ENCODE assay signal across 8 mouse cellular contexts in genomic region chr6:89452976-89453674, GRCm38 (mm10).
DNase-seq lines count a peak whose midpoint lies in the region; ATAC-seq and TF ChIP-seq lines count a peak whose summit lies in the region.
"Had no signal": no experiment of that assay in that cellular context is flagged by ENCODE, and none has a peak within 500 bp of the region (broad histone marks: within the 10 kb centered on the region; RNA-seq: fewer than 3 reads in every experiment).

No protein-coding gene starts in this region.

- H3K27ac ChIP-seq in hindbrain, embryonic 15.5 days (replicated peaks), result peak overlapping the region; percentile 50; the same call in 1 of the 2 replicates
- no peak overlapping the region for H3K27ac ChIP-seq in hindbrain, embryonic 11.5 days (ENCODE audit: low read depth, low read length)
- H3K27ac ChIP-seq: liver, embryonic 15.5 days had no signal

- TF ChIP-seq POLR2A in brain, embryonic 14.5 days (IDR thresholded peaks at IDR 0.05; ENCODE audit: borderline replicate concordance, extremely low read depth, insufficient read depth, insufficient read length, poor library complexity, severe bottlenecking), result no peak

- DNase-seq in hindbrain, embryonic 11.5 days (ENCODE audit: low spot score), result no peak
- peak; percentile 51 for DNase-seq in MN1 (ENCODE audit: low spot score)
- peak; percentile 82 for DNase-seq in brain, embryonic 14.5 days (ENCODE audit: low read depth)
- peak; percentile 31 to 42 for DNase-seq in layer of hippocampus, adult 8-10 months (ENCODE audit: low spot score in 2 of 2)
- DNase-seq in thymus, postnatal 25 days, result no peak

- H3K36me3 ChIP-seq in hindbrain, embryonic 15.5 days, result no peaks in the 10 kb centered on the region
- no peaks in the 10 kb centered on the region for H3K36me3 ChIP-seq in hindbrain, embryonic 11.5 days (ENCODE audit: control insufficient read depth, insufficient read depth, low read length)
- H3K36me3 ChIP-seq: liver, embryonic 15.5 days had no signal

- H3K27me3 ChIP-seq in hindbrain, embryonic 15.5 days, result no peaks in the 10 kb centered on the region
- H3K27me3 ChIP-seq in hindbrain, embryonic 11.5 days (ENCODE audit: control insufficient read depth, insufficient read depth, low read length), result no peaks in the 10 kb centered on the region
- H3K27me3 ChIP-seq: liver, embryonic 15.5 days had no signal

- TF ChIP-seq CTCF in brain, embryonic 14.5 days (IDR thresholded peaks at IDR 0.05; ENCODE audit: borderline replicate concordance, extremely low read depth, insufficient read depth, insufficient read length), result no peak

- H3K4me1 ChIP-seq in hindbrain, embryonic 15.5 days (replicated peaks), result peaks cover 14% of the 10 kb centered on the region
- no peaks in the 10 kb centered on the region for H3K4me1 ChIP-seq in hindbrain, embryonic 11.5 days (replicated peaks; ENCODE audit: control insufficient read depth, insufficient read depth, low read length)

- 45% methylated on average over 7 of the region's 7 CpGs for WGBS in hindbrain, embryonic 15.5 days
- WGBS in hindbrain, embryonic 11.5 days, result 69% methylated on average over 7 of the region's 7 CpGs

- H3K9me3 ChIP-seq in hindbrain, embryonic 15.5 days, result no peaks in the 10 kb centered on the region
- H3K9me3 ChIP-seq in hindbrain, embryonic 11.5 days (ENCODE audit: control insufficient read depth, low read length), result no peaks in the 10 kb centered on the region
- H3K9me3 ChIP-seq: liver, embryonic 15.5 days had no signal

- H3K4me3 ChIP-seq in hindbrain, embryonic 15.5 days, result no peak overlapping the region
- no peak overlapping the region for H3K4me3 ChIP-seq in hindbrain, embryonic 11.5 days (ENCODE audit: low read depth, low read length)
- H3K4me3 ChIP-seq: liver, embryonic 15.5 days had no signal

- ATAC-seq in hindbrain, embryonic 15.5 days (ENCODE audit: low FRiP score, low read depth), result 0 out of 2 replicates have a peak, but pooled peaks have one; percentile 40
- ATAC-seq in hindbrain, embryonic 11.5 days (ENCODE audit: low FRiP score), result no peak
- no peak for ATAC-seq in CD4-positive, CD25-positive, alpha-beta regulatory T cell, adult 4 months

- H3K9ac ChIP-seq in hindbrain, embryonic 15.5 days, result no peak overlapping the region
- H3K9ac ChIP-seq in hindbrain, embryonic 11.5 days (ENCODE audit: low read depth, low read length), result no peak overlapping the region
- H3K9ac ChIP-seq: liver, embryonic 15.5 days had no signal

- H3K4me2 ChIP-seq in hindbrain, embryonic 15.5 days, result no peak overlapping the region
- H3K4me2 ChIP-seq in hindbrain, embryonic 11.5 days (replicated peaks; ENCODE audit: low read depth, low read length), result no peak overlapping the region
- H3K4me2 ChIP-seq: liver, embryonic 15.5 days had no signal

Comparison
In these comparisons a context has a peak if more than half of its experiments do, and no peak if none do; other contexts are left out.
1. DNase-seq: peak in MN1 (single experiment), brain, embryonic 14.5 days (single experiment) and layer of hippocampus, adult 8-10 months (2 of 2); none in hindbrain, embryonic 11.5 days (single experiment) and thymus, postnatal 25 days (single experiment).